Comparison of ENCODE assay signal across 9 mouse cellular contexts in genomic region chr14:32228996-32229395, GRCm38 (mm10). TPM values are rescaled to one million over a fixed set of nuclear protein-coding genes. Genes with fewer than 3 reads are reported as not detected.
DNase-seq lines count a peak whose midpoint lies in the region; ATAC-seq lines count a peak whose summit lies in the region.
"Had no signal": no experiment of that assay in that cellular context is flagged by ENCODE, and none has a peak within 500 bp of the region (broad histone marks: within the 10 kb centered on the region; RNA-seq: fewer than 3 reads in every experiment).

No protein-coding gene starts in this region.

- H3K36me3 ChIP-seq in neural tube, embryonic 15.5 days, result peaks cover 9% of the 10 kb centered on the region; the same call in 1 of the 2 replicates
- H3K36me3 ChIP-seq in splenic B cell, adult 2 months (ENCODE audit: control insufficient read depth, insufficient read depth, low read length, poor library complexity, severe bottlenecking), result 0 out of 2 replicates have a peak, but pooled peaks cover 1% of the 10 kb centered on the region

- no peak overlapping the region for H3K4me3 ChIP-seq in neural tube, embryonic 15.5 days (replicated peaks)
- H3K4me3 ChIP-seq: myocyte had no signal

- no peak overlapping the region for H3K27ac ChIP-seq in neural tube, embryonic 15.5 days (replicated peaks)

- H3K9me3 ChIP-seq in neural tube, embryonic 15.5 days (replicated peaks), result no peaks in the 10 kb centered on the region

- 0% methylated on average over 2 of the region's 2 CpGs for WGBS in neural tube, embryonic 15.5 days

- H3K4me1 ChIP-seq in neural tube, embryonic 15.5 days, result no peaks in the 10 kb centered on the region

- DNase-seq in cerebellum, adult 18-20 months, result peak; percentile 46 to 70
- no peak for DNase-seq in cerebellum, adult 11-12 months
- DNase-seq in neural tube, embryonic 10.5 days (ENCODE audit: extremely low spot score, low spot score), result peak; percentile 50
- DNase-seq in cerebellum, adult 9-11 months, result peak; percentile 6
- DNase-seq in kidney, postnatal 14 days, result peak; percentile 57
- DNase-seq in lung, adult 18-20 months, result peak; percentile 5 to 29
- peak; percentile 63 for DNase-seq in splenic B cell, adult 2 months (ENCODE audit: low read depth, low spot score)

- no peak overlapping the region for H3K4me2 ChIP-seq in neural tube, embryonic 15.5 days

- no peaks in the 10 kb centered on the region for H3K27me3 ChIP-seq in neural tube, embryonic 15.5 days (replicated peaks)
- H3K27me3 ChIP-seq in splenic B cell, adult 2 months (ENCODE audit: control insufficient read depth, insufficient read depth, low read length, poor library complexity, severe bottlenecking), result no peaks in the 10 kb centered on the region

- no peak for ATAC-seq in neural tube, embryonic 15.5 days (ENCODE audit: low FRiP score)

- no peak overlapping the region for H3K9ac ChIP-seq in neural tube, embryonic 15.5 days (replicated peaks)

RNA-seq across cellular contexts. Expression of gene Parg, which starts 27.2 kb away (rescaled TPM):
- 28.1 and 34.8 TPM in 2 replicates for polyA plus RNA-seq in neural tube, embryonic 15.5 days (2015; fragmentation: Nextera tagmentation; extraction: Ambion mirVana)

RNA-seq across cellular contexts. Expression of gene Timm23, which starts 27.3 kb away (rescaled TPM):
- 251 and 260 TPM in 2 replicates for polyA plus RNA-seq in neural tube, embryonic 15.5 days (2015; fragmentation: Nextera tagmentation; extraction: Ambion mirVana)
